Mouse (Mus musculus) lung, postnatal 0 days (tissue): Measurements from ENCODE around the gene Mob3b. TPM values are rescaled to one million over a fixed set of nuclear protein-coding genes. Genes with fewer than 3 reads are reported as not detected.

ENCODE experiments used
- ATAC-seq: fragments of 200-750 bp; cut with Nextera tagmentation; 2 replicates; pipeline ENCODE4 v1.8.0; 2017; ENCODE audit warnings: moderate library complexity
- DNase-seq: peaks from one replicate; pipeline ENCODE4 v3.0.0-alpha.2; 2016; ENCODE audit warnings: low spot score
- H3K27ac ChIP-seq: fragments of 300-500 bp; sonication (generic); 2 replicates; pipeline ENCODE4 v1.5.1; 2014; ENCODE audit warnings: antibody characterized with exemption, mild to moderate bottlenecking, low read length, mixed read lengths
- H3K27me3 ChIP-seq: fragments of 300-500 bp; sonication (generic); replicated peaks from 2 replicates; pipeline ENCODE4 v1.6.1; 2014; ENCODE audit warnings: low read length, mixed read lengths; ENCODE audit not compliant: insufficient read depth
- H3K36me3 ChIP-seq: fragments of 300-500 bp; sonication (generic); 2 replicates; pipeline ENCODE4 v1.6.1; 2014; ENCODE audit warnings: low read length, mixed read lengths; ENCODE audit not compliant: insufficient read depth
- H3K4me1 ChIP-seq: fragments of 300-500 bp; sonication (generic); 2 replicates; pipeline ENCODE4 v1.6.1; 2014; ENCODE audit warnings: antibody characterized with exemption, low read depth, low read length, mixed read lengths; ENCODE audit not compliant: insufficient read depth
- H3K4me2 ChIP-seq: fragments of 300-500 bp; sonication (generic); replicated peaks from 2 replicates; pipeline ENCODE4 v1.6.1; 2014; ENCODE audit warnings: low read depth, mild to moderate bottlenecking, low read length, moderate library complexity, mixed read lengths
- H3K4me3 ChIP-seq: fragments of 300-500 bp; sonication (generic); 2 replicates; pipeline ENCODE4 v1.5.1; 2014; ENCODE audit warnings: low read depth, low read length
- H3K9ac ChIP-seq: fragments of 300-500 bp; sonication (generic); replicated peaks from 2 replicates; pipeline ENCODE4 v1.6.1; 2014; ENCODE audit warnings: low read depth, mild to moderate bottlenecking
- H3K9me3 ChIP-seq: fragments of 300-500 bp; sonication (generic); 2 replicates; pipeline ENCODE4 v1.6.1; 2016; ENCODE audit warnings: low read length, mixed read lengths
- CTCF ChIP-seq: IDR thresholded peaks from 2 replicates; pipeline ENCODE4 v1.5.1; 2016; ENCODE audit warnings: antibody characterized with exemption, mild to moderate bottlenecking
- EP300 ChIP-seq: IDR thresholded peaks from 2 replicates; pipeline ENCODE4 v1.6.1; 2016; ENCODE audit warnings: antibody characterized with exemption, mild to moderate bottlenecking, control low read depth
- WGBS: fragments of 180-500 bp; shearing (Covaris S2); extraction: QIAGEN DNeasy Blood & Tissue Kit; methylation state at CpG from one replicate; pipeline ENCODE4 v1.1.7; 2014; 5-methylcytosine and 5-hydroxymethylcytosine counted together
- polyA plus RNA-seq: library from polyadenylated mRNA; unstranded; fragments of >200 nt; fragmentation: Nextera tagmentation; extraction: Ambion mirVana; gene quantifications from 2 replicates; pipeline ENCODE4 v1.2.1, GENCODE M21; 2015

The Mob3b gene
- polyA plus RNA-seq, result 14.7 and 14.8 TPM in 2 replicates

- Histone ChIP-seq H3K27ac (peak within 1 kb of the TSS; percentile 54), H3K4me1 (no peaks in the 10 kb centered on the region), H3K27me3 (no peaks in the 10 kb centered on the region), H3K4me2 (peak within 1 kb of the TSS; percentile 85), H3K9ac (peak within 1 kb of the TSS; percentile 41), H3K9me3 (no peaks in the 10 kb centered on the region), H3K36me3 (no peaks in the 10 kb centered on the region), H3K4me3 (peak within 1 kb of the TSS; percentile 64)
- WGBS, result 2% methylated on average over 50 of the region's 50 CpGs
- DNase-seq, result peak; percentile 83
- no peak for TF ChIP-seq EP300
- peak; percentile 97 for TF ChIP-seq CTCF
- peak; percentile 83 for ATAC-seq
Measured at GRCm38 (mm10) chr4:35156751-35157611, at the start of gene Mob3b. Gene Mob3b, minus strand, starts transcription at chr4:35157484.

- Histone ChIP-seq H3K27me3 (no peaks in the 10 kb centered on the region), H3K9me3 (no peaks in the 10 kb centered on the region), H3K4me2 (no peak overlapping the region), H3K9ac (no peak overlapping the region), H3K4me3 (no peak overlapping the region), H3K4me1 (no peaks in the 10 kb centered on the region), H3K27ac (no peak overlapping the region), H3K36me3 (0 out of 2 replicates have a peak, but pooled peaks cover 5% of the 10 kb centered on the region)
- ATAC-seq (no peak), DNase-seq (no peak)
- TF ChIP-seq EP300, result no peak
- TF ChIP-seq CTCF, result no peak
- 64% methylated on average over 7 of the region's 7 CpGs for WGBS
Measured at GRCm38 (mm10) chr4:35204659-35205058, 47.4 kb upstream of the Mob3b start.

GRCm38 (mm10) chr4:35203724-35204123 is 46.4 kb upstream of the Mob3b start:
- Histone ChIP-seq H3K27ac (no peak overlapping the region), H3K9me3 (no peaks in the 10 kb centered on the region), H3K27me3 (no peaks in the 10 kb centered on the region), H3K36me3 (peaks cover 8% of the 10 kb centered on the region; the same call in 1 of the 2 replicates), H3K4me2 (no peak overlapping the region), H3K9ac (no peak overlapping the region), H3K4me1 (no peaks in the 10 kb centered on the region), H3K4me3 (no peak overlapping the region)
- TF ChIP-seq EP300 (no peak), CTCF (no peak)
- DNase-seq, result no peak
- no peak for ATAC-seq
- 95% methylated on average over 2 of the region's 2 CpGs for WGBS

GRCm38 (mm10) chr4:35201700-35202099 is 44.4 kb upstream of the Mob3b start:
- Histone ChIP-seq H3K27ac (no peak overlapping the region), H3K9me3 (no peaks in the 10 kb centered on the region), H3K9ac (no peak overlapping the region), H3K4me1 (no peaks in the 10 kb centered on the region), H3K4me3 (no peak overlapping the region), H3K36me3 (peaks cover 10% of the 10 kb centered on the region; the same call in 1 of the 2 replicates), H3K27me3 (no peaks in the 10 kb centered on the region), H3K4me2 (no peak overlapping the region)
- WGBS, result 92% methylated on average over 5 of the region's 5 CpGs
- DNase-seq (no peak), ATAC-seq (no peak)
- TF ChIP-seq EP300, result no peak
- TF ChIP-seq CTCF, result no peak

GRCm38 (mm10) chr4:35192725-35193124 is 35.4 kb upstream of the Mob3b start:
- no peak overlapping the region for H3K27ac ChIP-seq
- DNase-seq, result peak; percentile 80
- no peaks in the 10 kb centered on the region for H3K9me3 ChIP-seq
- ATAC-seq, result peak; percentile 30
- no peaks in the 10 kb centered on the region for H3K4me1 ChIP-seq
- H3K4me3 ChIP-seq, result no peak overlapping the region
- TF ChIP-seq EP300, result no peak
- TF ChIP-seq CTCF, result peak; percentile 64
- no peaks in the 10 kb centered on the region for H3K27me3 ChIP-seq
- 42% methylated on average over 7 of the region's 7 CpGs for WGBS
- no peak overlapping the region for H3K4me2 ChIP-seq
- H3K9ac ChIP-seq, result no peak overlapping the region
- no peaks in the 10 kb centered on the region for H3K36me3 ChIP-seq

GRCm38 (mm10) chr4:35189794-35190193 is 32.5 kb upstream of the Mob3b start:
- no peak for DNase-seq

More at GRCm38 (mm10) chr4:35189794-35190193, 32.5 kb upstream of the Mob3b start:
- no peaks in the 10 kb centered on the region for H3K9me3 ChIP-seq
- H3K36me3 ChIP-seq, result no peaks in the 10 kb centered on the region
- TF ChIP-seq CTCF (no peak), EP300 (no peak)
- H3K4me1 ChIP-seq, result no peaks in the 10 kb centered on the region
- no peak overlapping the region for H3K4me3 ChIP-seq
- WGBS, result 64% methylated on average over 5 of the region's 5 CpGs
- no peak for ATAC-seq
- no peak overlapping the region for H3K9ac ChIP-seq
- no peak overlapping the region for H3K4me2 ChIP-seq
- no peaks in the 10 kb centered on the region for H3K27me3 ChIP-seq
- no peak overlapping the region for H3K27ac ChIP-seq
